Mouse (Mus musculus) activated CD4-positive, CD25-positive, alpha-beta regulatory T cell (primary cell): ENCODE results near the gene Ubtd2. TPM values are rescaled to one million over a fixed set of nuclear protein-coding genes. Genes with fewer than 3 reads are reported as not detected.

Experiments
- polyA plus RNA-seq, 2 experiments: library from polyadenylated mRNA; unstranded; fragments of 100-300 nt; shearing (Covaris generic); gene quantifications; one replicate each; pipeline ENCODE4 v1.2.1; 2017

Ubtd2 gene
- polyA plus RNA-seq: 1 to 10 TPM; 7.4 to 7.7 TPM

GRCm38 (mm10) chr11:32454800-32455506, at the start of gene Ubtd2:
Gene Ubtd2, plus strand, starts transcription at chr11:32455370.

GRCm38 (mm10) chr11:32531871-32532764, 76.9 kb downstream of the Ubtd2 start, which contains the start of gene Efcab9:
Gene Efcab9, minus strand, starts transcription at chr11:32532081.

GRCm38 (mm10) chr11:32532765-32533481, 77.8 kb downstream of the Ubtd2 start, which contains the start of gene Stk10:
Gene Stk10, plus strand, starts transcription at chr11:32533305.

Other genes with a start within 250 kb of the Ubtd2 start
- gene Snrnp25, start 250.0 kb upstream of the Ubtd2 start, polyA plus RNA-seq: 10 to 100 TPM; 57.6 to 60.8 TPM
- gene Rhbdf1, start 233.1 kb upstream of the Ubtd2 start, polyA plus RNA-seq: 1 to 10 TPM in 1 of 2 experiments, under 1 TPM in 1; 0.15 to 2.6 TPM
- 10 to 100 TPM; 26.1 to 44.5 TPM for gene Mpg, start 228.9 kb upstream of the Ubtd2 start, polyA plus RNA-seq
- gene Nprl3, start 187.7 kb upstream of the Ubtd2 start, polyA plus RNA-seq: 10 to 100 TPM; 44.2 to 46.7 TPM
- gene Hba-x, start 179.0 kb upstream of the Ubtd2 start, polyA plus RNA-seq: not detected
- gene Hba-a1, start 171.9 kb upstream of the Ubtd2 start, polyA plus RNA-seq: 100 to 1,000 TPM; 183 to 235 TPM
- gene Hbq1b, start 168.4 kb upstream of the Ubtd2 start, polyA plus RNA-seq: 1 to 10 TPM in 1 of 2 experiments, not detected in 1; 1.2 TPM
- gene Hba-a2, start 158.9 kb upstream of the Ubtd2 start, polyA plus RNA-seq: 100 to 1,000 TPM; 293 to 315 TPM
- gene Hbq1a, start 155.3 kb upstream of the Ubtd2 start, polyA plus RNA-seq: not detected
- under 1 TPM; 0.20 to 0.45 TPM for gene Sh3pxd2b, start 107.5 kb upstream of the Ubtd2 start, polyA plus RNA-seq
- 1 to 10 TPM; 1.4 to 2.4 TPM for gene Efcab9, start 76.7 kb downstream of the Ubtd2 start, polyA plus RNA-seq
- gene Stk10, start 77.9 kb downstream of the Ubtd2 start, polyA plus RNA-seq: 100 to 1,000 TPM; 163 to 258 TPM
- 10 to 100 TPM; 58.5 to 69.6 TPM for gene Fbxw11, start 187.4 kb downstream of the Ubtd2 start, polyA plus RNA-seq